Mouse (Mus musculus) ES-E14 (cell line): ENCODE data around the gene Nap1l1.

Experiments
- MAFK ChIP-seq: IDR thresholded peaks from 2 replicates; pipeline ENCODE4 v1.6.1; 2014; ENCODE audit warnings: mild to moderate bottlenecking, low read depth, low read length, inconsistent platforms; ENCODE audit not compliant: insufficient read depth
- ZC3H11A ChIP-seq: IDR thresholded peaks from 2 replicates; pipeline ENCODE4 v1.6.1; 2012; ENCODE audit warnings: low read depth, mild to moderate bottlenecking, inconsistent platforms, low read length, borderline replicate concordance
- ZNF384 ChIP-seq: IDR thresholded peaks from 2 replicates; pipeline ENCODE4 v1.6.1; 2012; ENCODE audit warnings: low read depth, low read length, inconsistent platforms

DNA sequence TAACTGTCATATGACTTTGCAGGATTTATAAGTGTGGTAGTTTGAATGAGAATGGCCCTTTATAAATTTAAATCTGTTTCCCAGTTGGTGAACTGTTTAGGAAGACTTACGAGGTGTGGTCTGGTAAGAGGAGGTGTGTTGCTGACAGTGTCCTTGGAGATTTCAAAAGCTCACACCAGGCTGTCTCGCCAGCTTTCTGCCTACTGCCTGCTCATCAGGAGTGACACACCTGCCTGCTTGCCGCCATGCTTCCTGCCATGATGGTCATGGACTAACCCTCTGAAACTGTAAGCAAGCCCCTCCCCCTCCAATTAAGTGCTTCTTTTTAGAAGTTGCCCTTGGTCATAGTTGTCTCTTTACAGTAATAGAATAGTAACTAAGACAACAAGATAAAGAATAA lies 39.5 kb upstream of the Nap1l1 start:
- TF ChIP-seq MAFK: 0 out of 2 replicates have a peak, but pooled peaks have one; percentile 3
- no peak for TF ChIP-seq ZNF384
- no peak for TF ChIP-seq ZC3H11A
